Mouse (Mus musculus): ENCODE results near the gene Bysl. TPM values are rescaled to one million over a fixed set of nuclear protein-coding genes. Genes with fewer than 3 reads are reported as not detected.
A peak's percentile ranks its signal among the peaks of the same experiment; 100 is the strongest.

Bysl gene
- polyA plus RNA-seq, 1 experiment from 2014 or later, result 30.4 TPM

- Histone ChIP-seq H3K4me3 (ENCODE audit: low read depth, low read length) (no peak overlapping the region), H3K4me1 (ENCODE audit: control insufficient read depth, insufficient read depth, low read length) (no peaks in the 10 kb centered on the region), H3K36me3 (ENCODE audit: control insufficient read depth, insufficient read depth, low read length) (no peaks in the 10 kb centered on the region), H3K27me3 (ENCODE audit: control insufficient read depth, insufficient read depth, low read length) (no peaks in the 10 kb centered on the region; the same call in 1 of the 2 replicates), H3K9me3 (ENCODE audit: control insufficient read depth, low read length) (no peaks in the 10 kb centered on the region), H3K4me2 (no peak overlapping the region), H3K9ac (ENCODE audit: low read length) (no peak overlapping the region), H3K27ac (ENCODE audit: low read depth, low read length) (no peak overlapping the region)
- DNase-seq (ENCODE audit: low spot score, missing footprints) (no peak), ATAC-seq (ENCODE audit: low FRiP score) (no peak)
- 88% methylated on average over 8 of the region's 8 CpGs for WGBS
These were observed 22.8 kb downstream of the Bysl start for GRCm38 (mm10) chr17:47588517-47588916.

- no peak overlapping the region for H3K27ac ChIP-seq (ENCODE audit: low read depth, low read length)
- no peak overlapping the region for H3K9ac ChIP-seq (ENCODE audit: low read length)
- WGBS, result 96% methylated on average over 4 of the region's 4 CpGs
- no peak for DNase-seq (ENCODE audit: low spot score, missing footprints)
- no peaks in the 10 kb centered on the region for H3K27me3 ChIP-seq (ENCODE audit: control insufficient read depth, insufficient read depth, low read length)
- no peaks in the 10 kb centered on the region for H3K4me1 ChIP-seq (ENCODE audit: control insufficient read depth, insufficient read depth, low read length)
- H3K9me3 ChIP-seq (ENCODE audit: control insufficient read depth, low read length), result no peaks in the 10 kb centered on the region
- no peaks in the 10 kb centered on the region for H3K36me3 ChIP-seq (ENCODE audit: control insufficient read depth, insufficient read depth, low read length)
- H3K4me2 ChIP-seq, result no peak overlapping the region
- ATAC-seq (ENCODE audit: low FRiP score), result no peak
- H3K4me3 ChIP-seq (ENCODE audit: low read depth, low read length), result no peak overlapping the region
These were observed 30.3 kb downstream of the Bysl start for GRCm38 (mm10) chr17:47580962-47581361.

- WGBS, result 86% methylated on average over 6 of the region's 6 CpGs
These were observed 32.6 kb downstream of the Bysl start for GRCm38 (mm10) chr17:47578655-47579054.

GRCm38 (mm10) chr17:47574830-47575229 lies 36.5 kb downstream of the Bysl start:
- no peak overlapping the region for H3K4me3 ChIP-seq (ENCODE audit: low read depth, low read length)
- no peaks in the 10 kb centered on the region for H3K27me3 ChIP-seq (ENCODE audit: control insufficient read depth, insufficient read depth, low read length)
- H3K9ac ChIP-seq (ENCODE audit: low read length), result no peak overlapping the region
- ATAC-seq (ENCODE audit: low FRiP score), result no peak
- H3K9me3 ChIP-seq (ENCODE audit: control insufficient read depth, low read length), result no peaks in the 10 kb centered on the region
- no peak overlapping the region for H3K4me2 ChIP-seq
- no peak for DNase-seq (ENCODE audit: low spot score, missing footprints)
- H3K36me3 ChIP-seq (ENCODE audit: control insufficient read depth, insufficient read depth, low read length), result no peaks in the 10 kb centered on the region
- WGBS, result 74% methylated on average over 11 of the region's 11 CpGs
- H3K27ac ChIP-seq (ENCODE audit: low read depth, low read length), result no peak overlapping the region
- peaks cover 6% of the 10 kb centered on the region for H3K4me1 ChIP-seq (ENCODE audit: control insufficient read depth, insufficient read depth, low read length)

More at GRCm38 (mm10) chr17:47578655-47579054, 32.6 kb downstream of the Bysl start:
- H3K9me3 ChIP-seq (ENCODE audit: control insufficient read depth, low read length), result no peaks in the 10 kb centered on the region
- no peaks in the 10 kb centered on the region for H3K36me3 ChIP-seq (ENCODE audit: control insufficient read depth, insufficient read depth, low read length)
- DNase-seq (ENCODE audit: low spot score, missing footprints) (no peak), ATAC-seq (ENCODE audit: low FRiP score) (no peak)
- no peaks in the 10 kb centered on the region for H3K27me3 ChIP-seq (ENCODE audit: control insufficient read depth, insufficient read depth, low read length)
- H3K27ac ChIP-seq (ENCODE audit: low read depth, low read length), result no peak overlapping the region
- no peak overlapping the region for H3K4me2 ChIP-seq
- no peak overlapping the region for H3K9ac ChIP-seq (ENCODE audit: low read length)
- no peaks in the 10 kb centered on the region for H3K4me1 ChIP-seq (ENCODE audit: control insufficient read depth, insufficient read depth, low read length)
- H3K4me3 ChIP-seq (ENCODE audit: low read depth, low read length), result no peak overlapping the region

- ATAC-seq (ENCODE audit: low FRiP score), result no peak
- H3K4me2 ChIP-seq, result no peak overlapping the region
- no peak for DNase-seq (ENCODE audit: low spot score, missing footprints)
- H3K4me1 ChIP-seq (ENCODE audit: control insufficient read depth, insufficient read depth, low read length), result peaks cover 6% of the 10 kb centered on the region
- no peak overlapping the region for H3K9ac ChIP-seq (ENCODE audit: low read length)
- H3K4me3 ChIP-seq (ENCODE audit: low read depth, low read length), result no peak overlapping the region
- H3K9me3 ChIP-seq (ENCODE audit: control insufficient read depth, low read length), result no peaks in the 10 kb centered on the region
- no peak overlapping the region for H3K27ac ChIP-seq (ENCODE audit: low read depth, low read length)
- WGBS, result 84% methylated on average over 8 of the region's 8 CpGs
- no peaks in the 10 kb centered on the region for H3K27me3 ChIP-seq (ENCODE audit: control insufficient read depth, insufficient read depth, low read length)
- no peaks in the 10 kb centered on the region for H3K36me3 ChIP-seq (ENCODE audit: control insufficient read depth, insufficient read depth, low read length)
These were observed 37.3 kb downstream of the Bysl start for GRCm38 (mm10) chr17:47574028-47574427.

GRCm38 (mm10) chr17:47572436-47572835 lies 38.9 kb downstream of the Bysl start:
- H3K4me1 ChIP-seq (ENCODE audit: control insufficient read depth, insufficient read depth, low read length), result peaks cover 6% of the 10 kb centered on the region
- ATAC-seq (ENCODE audit: low FRiP score), result no peak
- no peak overlapping the region for H3K4me2 ChIP-seq
- H3K27ac ChIP-seq (ENCODE audit: low read depth, low read length), result no peak overlapping the region
- H3K9ac ChIP-seq (ENCODE audit: low read length), result no peak overlapping the region
- no peaks in the 10 kb centered on the region for H3K9me3 ChIP-seq (ENCODE audit: control insufficient read depth, low read length)
- DNase-seq (ENCODE audit: low spot score, missing footprints), result no peak
- no peaks in the 10 kb centered on the region for H3K36me3 ChIP-seq (ENCODE audit: control insufficient read depth, insufficient read depth, low read length)
- H3K4me3 ChIP-seq (ENCODE audit: low read depth, low read length), result no peak overlapping the region
- H3K27me3 ChIP-seq (ENCODE audit: control insufficient read depth, insufficient read depth, low read length), result no peaks in the 10 kb centered on the region

- peaks cover 6% of the 10 kb centered on the region for H3K4me1 ChIP-seq (ENCODE audit: control insufficient read depth, insufficient read depth, low read length)
- no peak for ATAC-seq (ENCODE audit: low FRiP score)
- H3K9me3 ChIP-seq (ENCODE audit: control insufficient read depth, low read length), result no peaks in the 10 kb centered on the region
- H3K27ac ChIP-seq (ENCODE audit: low read depth, low read length), result no peak overlapping the region
- no peaks in the 10 kb centered on the region for H3K27me3 ChIP-seq (ENCODE audit: control insufficient read depth, insufficient read depth, low read length)
- H3K36me3 ChIP-seq (ENCODE audit: control insufficient read depth, insufficient read depth, low read length), result no peaks in the 10 kb centered on the region
- DNase-seq (ENCODE audit: low spot score, missing footprints), result peak; percentile 88
- H3K4me2 ChIP-seq, result no peak overlapping the region
- H3K9ac ChIP-seq (ENCODE audit: low read length), result no peak overlapping the region
- no peak overlapping the region for H3K4me3 ChIP-seq (ENCODE audit: low read depth, low read length)
- 9% methylated on average over 7 of the region's 7 CpGs for WGBS
These were observed 39.7 kb downstream of the Bysl start for GRCm38 (mm10) chr17:47571621-47572020.

- H3K27ac ChIP-seq (ENCODE audit: low read depth, low read length), result no peak overlapping the region
- ATAC-seq (ENCODE audit: low FRiP score), result peak; percentile 35; the same call in 1 of the 2 replicates
- H3K27me3 ChIP-seq (ENCODE audit: control insufficient read depth, insufficient read depth, low read length), result no peaks in the 10 kb centered on the region
These were observed 42.3 kb downstream of the Bysl start for GRCm38 (mm10) chr17:47568951-47569527.

GRCm38 (mm10) chr17:47568389-47568788 lies 42.9 kb downstream of the Bysl start:
- Histone ChIP-seq H3K4me3 (ENCODE audit: low read depth, low read length) (no peak overlapping the region), H3K9ac (ENCODE audit: low read length) (no peak overlapping the region), H3K9me3 (ENCODE audit: control insufficient read depth, low read length) (no peaks in the 10 kb centered on the region), H3K27me3 (ENCODE audit: control insufficient read depth, insufficient read depth, low read length) (no peaks in the 10 kb centered on the region), H3K27ac (ENCODE audit: low read depth, low read length) (no peak overlapping the region), H3K4me2 (no peak overlapping the region), H3K4me1 (ENCODE audit: control insufficient read depth, insufficient read depth, low read length) (peaks cover 9% of the 10 kb centered on the region), H3K36me3 (ENCODE audit: control insufficient read depth, insufficient read depth, low read length) (no peaks in the 10 kb centered on the region)
- DNase-seq (ENCODE audit: low spot score, missing footprints) (no peak), ATAC-seq (ENCODE audit: low FRiP score) (no peak)
- WGBS, result 92% methylated on average over 3 of the region's 3 CpGs

More at GRCm38 (mm10) chr17:47568951-47569527, 42.3 kb downstream of the Bysl start:
- Histone ChIP-seq H3K4me3 (ENCODE audit: low read depth, low read length) (no peak overlapping the region), H3K4me1 (ENCODE audit: control insufficient read depth, insufficient read depth, low read length) (peaks cover 9% of the 10 kb centered on the region), H3K9me3 (ENCODE audit: control insufficient read depth, low read length) (no peaks in the 10 kb centered on the region), H3K36me3 (ENCODE audit: control insufficient read depth, insufficient read depth, low read length) (no peaks in the 10 kb centered on the region), H3K9ac (ENCODE audit: low read length) (no peak overlapping the region), H3K4me2 (no peak overlapping the region)
- DNase-seq (ENCODE audit: low spot score, missing footprints), result peak; percentile 86
- 53% methylated on average over 10 of the region's 10 CpGs for WGBS
